Mouse (Mus musculus): ENCODE data around the gene Clptm1. TPM values are rescaled to one million over a fixed set of nuclear protein-coding genes. Genes with fewer than 3 reads are reported as not detected.
"Not testable (repeated sequence)": the region's sequence is repeated elsewhere in the genome, so short reads cannot be mapped to it uniquely, and the experiment has no call there.

Gene Clptm1
- total RNA-seq, 2 experiments from 2014 or later: 144 to 147 TPM

- DNase-seq (ENCODE audit: extremely low spot score in 1 of 2, low spot score in 2 of 2): no peak
- intact Hi-C loops (cut with DNase I): no loop called here
These were observed 36.7 kb downstream of the Clptm1 start for GRCm38 (mm10) chr7:19628192-19628535.

DNA sequence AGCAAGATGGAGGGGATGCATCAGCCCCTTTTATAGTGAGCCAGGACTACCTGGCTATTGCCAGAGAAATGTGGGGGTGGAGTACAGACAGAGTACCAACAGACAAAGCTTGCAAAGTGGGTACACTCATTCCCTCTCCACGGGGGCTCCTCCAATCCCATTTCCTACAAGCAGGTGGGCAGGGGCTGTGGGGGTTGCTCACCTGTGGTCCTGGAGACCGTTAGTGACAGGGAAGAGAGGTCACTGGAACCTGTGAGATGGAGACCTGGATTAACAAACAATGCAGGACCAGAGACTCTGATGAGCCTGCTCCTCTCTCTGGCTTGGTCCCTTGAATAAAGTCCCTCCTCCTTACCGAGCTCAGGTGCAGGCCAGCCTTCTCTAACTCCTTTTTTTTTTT, 37.1 kb downstream of the Clptm1 start:
- DNase-seq (ENCODE audit: extremely low spot score in 1 of 2, low spot score in 2 of 2): peak in 1 of 2 experiments; percentile 18
- intact Hi-C loops (cut with DNase I): no loop called here

DNA sequence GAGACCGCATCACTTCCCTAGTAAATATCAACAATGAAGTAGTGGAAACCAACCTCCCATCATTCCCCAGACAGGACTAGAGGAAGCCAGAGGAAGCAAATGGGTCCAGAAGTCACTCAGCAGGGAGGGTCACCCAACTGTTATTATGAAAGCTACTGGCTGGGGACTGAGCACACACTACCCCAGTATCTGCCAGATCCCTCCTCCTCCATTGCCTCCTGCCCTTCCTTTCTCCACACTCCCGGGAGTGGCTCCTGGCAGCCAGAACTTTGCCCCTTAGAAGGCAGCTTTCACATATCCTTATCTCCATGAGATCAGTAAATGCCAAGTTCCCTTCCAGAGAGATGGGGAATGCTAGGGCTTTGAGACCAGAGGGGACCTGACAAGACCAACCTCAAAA, 41.4 kb downstream of the Clptm1 start:
- no peak for DNase-seq (ENCODE audit: extremely low spot score in 1 of 2, low spot score in 2 of 2)
- intact Hi-C loops (cut with DNase I): no loop called here

DNA sequence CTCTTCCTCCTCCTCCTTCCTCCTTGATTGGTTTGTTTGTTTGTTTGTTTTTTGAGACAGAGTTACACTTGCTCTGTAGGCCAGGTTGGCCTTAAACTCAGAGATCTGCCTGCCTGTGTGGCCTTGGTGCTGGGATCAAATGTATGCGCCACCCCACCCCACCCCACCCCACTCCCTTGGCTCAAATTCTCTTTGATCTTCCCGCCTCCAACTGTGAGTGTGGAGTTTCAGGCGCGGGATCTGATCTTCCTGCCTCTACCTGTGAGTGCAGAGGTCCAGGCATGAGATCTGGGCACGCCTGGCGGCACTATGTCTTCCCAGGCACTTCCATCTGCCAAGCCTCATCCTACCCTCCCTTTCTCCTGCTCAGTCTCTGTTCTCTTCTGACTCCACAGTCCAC, 42.6 kb downstream of the Clptm1 start:
- no peak for DNase-seq (ENCODE audit: extremely low spot score in 1 of 2, low spot score in 2 of 2)
- intact Hi-C loops (cut with DNase I): no loop called here

GRCm38 (mm10) chr7:19620811-19621210, 44.0 kb downstream of the Clptm1 start:
- DNase-seq (ENCODE audit: extremely low spot score in 1 of 2, low spot score in 2 of 2): peak; percentile 30 to 48
- intact Hi-C loops (cut with DNase I): no loop called here

DNA sequence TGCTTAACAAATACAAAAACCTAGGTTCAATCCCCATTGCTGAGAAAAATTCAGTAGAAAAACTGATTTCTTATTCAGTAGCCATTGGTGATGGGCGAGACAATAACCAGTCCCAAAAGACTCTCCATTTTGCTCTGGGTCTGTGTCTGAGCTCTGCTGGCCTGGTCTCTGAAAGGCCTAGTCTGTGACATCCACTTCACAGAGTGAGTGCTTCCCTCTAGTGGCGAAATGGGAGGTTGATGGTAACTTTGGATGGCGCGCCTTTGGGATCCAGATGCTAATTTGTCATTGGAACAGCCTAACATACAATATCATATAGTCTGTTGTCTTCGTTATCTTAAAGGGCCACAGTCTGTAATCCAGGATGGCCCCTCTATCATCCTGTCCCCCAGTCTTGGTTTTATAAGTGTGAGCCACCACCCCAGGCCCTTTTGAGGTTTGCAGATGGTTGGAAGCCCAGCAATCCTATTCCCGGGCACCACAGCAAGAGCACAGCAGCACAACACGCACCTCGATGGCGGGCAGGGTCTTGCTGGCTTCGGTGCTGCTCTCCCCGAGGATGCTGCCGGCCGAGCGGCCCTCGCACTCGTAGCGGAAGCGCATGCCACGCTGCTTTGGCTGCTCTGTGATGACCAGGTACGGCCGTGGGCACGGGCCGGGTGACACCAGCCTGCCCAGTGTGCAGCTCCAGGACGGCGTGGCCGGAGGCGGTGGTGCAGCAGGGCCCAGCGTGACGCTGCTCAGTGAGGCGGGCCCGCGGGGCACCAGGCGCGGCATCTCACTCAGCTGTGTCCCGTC, 45.6 kb downstream of the Clptm1 start:
- DNase-seq (ENCODE audit: extremely low spot score in 1 of 2, low spot score in 2 of 2): peak; percentile 67 to 73
- intact Hi-C loops (cut with DNase I): no loop called here

GRCm38 (mm10) chr7:19615036-19615577, 49.7 kb downstream of the Clptm1 start:
- intact Hi-C loops (cut with DNase I): no loop called here
- no peak for DNase-seq (ENCODE audit: extremely low spot score in 1 of 2, low spot score in 2 of 2)

GRCm38 (mm10) chr7:19610969-19611368, 53.9 kb downstream of the Clptm1 start:
- intact Hi-C loops (cut with DNase I): no loop called here
- no peak for DNase-seq (ENCODE audit: extremely low spot score in 1 of 2, low spot score in 2 of 2)

DNA sequence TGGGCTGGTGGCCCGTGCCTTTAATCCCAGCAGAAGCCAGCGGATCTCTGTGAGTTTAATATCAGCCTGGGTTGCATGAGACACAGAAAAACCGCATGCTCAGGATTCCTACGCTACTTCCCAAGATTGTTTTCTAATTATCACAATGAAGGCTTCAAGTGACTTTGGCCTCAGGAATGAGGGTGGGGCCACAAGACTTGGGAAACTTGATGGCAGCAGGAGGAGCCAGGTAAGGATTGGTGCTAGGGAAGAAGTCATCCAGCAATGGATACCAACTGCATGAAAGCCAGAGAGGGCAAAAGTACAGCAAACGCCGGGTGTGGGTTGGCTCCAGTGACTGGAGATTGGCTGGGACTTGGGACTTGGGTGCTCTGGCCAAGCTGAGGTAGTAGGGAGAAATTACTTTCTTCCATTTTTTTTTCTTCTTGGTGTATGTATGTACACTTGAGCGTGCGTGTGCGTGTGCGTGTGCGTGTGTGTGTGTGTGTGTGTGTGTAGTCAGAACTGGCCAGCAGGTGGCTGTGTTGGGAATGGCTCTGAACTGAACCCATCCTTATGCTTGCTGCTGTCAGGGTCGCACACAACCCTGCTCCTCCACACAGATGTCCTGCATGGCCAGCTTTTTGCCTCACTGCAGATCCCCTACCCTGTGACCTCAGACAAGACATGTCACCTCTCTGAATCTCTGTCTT, 55.0 kb downstream of the Clptm1 start:
- intact Hi-C loops (cut with DNase I): no loop called here
- no peak for DNase-seq (ENCODE audit: extremely low spot score in 1 of 2, low spot score in 2 of 2)

GRCm38 (mm10) chr7:19607291-19607690, 57.5 kb downstream of the Clptm1 start:
- DNase-seq (ENCODE audit: extremely low spot score in 1 of 2, low spot score in 2 of 2): no peak
- intact Hi-C loops (cut with DNase I): no loop called here

DNA sequence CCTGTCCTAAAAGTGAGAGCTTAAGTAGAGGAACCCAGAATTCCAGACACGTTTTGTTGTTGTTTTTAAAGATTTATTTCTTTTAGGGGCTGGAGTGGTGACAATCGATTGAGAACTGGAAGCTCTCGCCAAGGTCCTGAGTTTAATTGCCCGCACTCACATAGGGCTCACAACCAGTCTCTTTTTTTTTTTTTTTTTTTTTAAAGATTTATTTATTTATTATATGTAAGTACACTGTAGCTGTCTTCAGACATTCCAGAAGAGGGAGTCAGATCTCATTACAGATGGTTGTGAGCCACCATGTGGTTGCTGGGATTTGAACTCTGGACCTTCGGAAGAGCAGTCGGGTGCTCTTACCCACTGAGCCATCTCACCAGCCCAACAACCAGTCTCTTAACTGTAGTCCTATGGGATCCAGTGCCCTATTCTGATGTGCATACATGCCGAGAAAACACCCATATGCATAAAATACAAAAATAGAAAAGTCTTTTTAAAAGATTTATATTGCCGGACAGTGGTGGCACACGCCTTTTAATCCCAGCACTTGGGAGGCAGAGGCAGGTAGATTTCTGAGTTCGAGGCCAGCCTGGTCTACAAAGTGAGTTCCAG, 60.1 kb downstream of the Clptm1 start:
- intact Hi-C loops (cut with DNase I); DNase-seq (ENCODE audit: extremely low spot score in 1 of 2, low spot score in 2 of 2): not testable (repeated sequence)

GRCm38 (mm10) chr7:19603849-19604605, 60.8 kb downstream of the Clptm1 start, which contains the start of gene Clasrp:
Clasrp (minus strand) TSS chr7:19604486.
- peak; percentile 93 to 97 for DNase-seq (ENCODE audit: extremely low spot score in 1 of 2, low spot score in 2 of 2)
- intact Hi-C loops (cut with DNase I): no loop called here

DNA sequence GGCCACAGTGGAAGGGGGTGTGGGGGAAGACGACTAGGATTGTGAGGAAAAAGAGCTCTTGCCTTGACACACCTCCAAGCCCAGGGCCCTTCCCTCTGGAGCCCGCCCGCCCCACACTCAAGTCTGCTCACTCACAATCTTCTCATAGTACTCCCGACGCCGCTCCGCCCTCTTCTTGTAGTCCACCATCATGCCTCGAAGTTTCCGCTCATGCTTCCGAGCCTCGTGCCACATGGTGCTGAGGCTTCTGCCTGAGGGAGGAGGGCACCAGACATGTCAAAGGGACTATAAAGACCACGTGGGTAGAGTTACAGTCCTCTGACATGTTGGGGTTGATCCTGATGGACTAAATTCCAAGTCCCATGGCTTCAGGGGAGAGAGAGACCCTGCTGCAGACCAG, 61.8 kb downstream of the Clptm1 start:
- DNase-seq (ENCODE audit: extremely low spot score in 1 of 2, low spot score in 2 of 2): no peak
- intact Hi-C loops (cut with DNase I): no loop called here

DNA sequence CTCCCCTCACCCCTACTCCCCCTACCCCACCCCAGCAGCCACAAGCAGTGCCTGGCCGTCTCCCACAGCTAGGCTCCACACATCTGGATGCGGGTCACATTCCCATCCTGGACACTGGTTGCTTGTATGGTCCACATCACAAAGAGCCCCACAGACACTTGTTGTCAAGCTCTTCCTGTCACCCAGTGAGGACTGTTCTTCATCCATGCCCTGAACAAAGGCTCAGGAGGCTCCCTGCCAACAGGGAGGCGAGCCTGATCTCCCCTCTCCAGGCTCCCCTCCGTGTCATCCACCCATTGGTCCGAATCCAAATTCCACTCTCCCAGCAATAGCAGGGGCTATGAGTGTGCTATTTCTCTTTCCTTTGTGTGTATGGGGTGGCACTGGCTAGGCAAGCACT, 64.3 kb downstream of the Clptm1 start:
- intact Hi-C loops (cut with DNase I): no loop called here
- DNase-seq (ENCODE audit: extremely low spot score in 1 of 2, low spot score in 2 of 2): peak in 1 of 2 experiments; percentile 58

- no peak for DNase-seq (ENCODE audit: extremely low spot score in 1 of 2, low spot score in 2 of 2)
- intact Hi-C loops (cut with DNase I): no loop called here
These were observed 71.6 kb downstream of the Clptm1 start for GRCm38 (mm10) chr7:19593061-19593730.

DNA sequence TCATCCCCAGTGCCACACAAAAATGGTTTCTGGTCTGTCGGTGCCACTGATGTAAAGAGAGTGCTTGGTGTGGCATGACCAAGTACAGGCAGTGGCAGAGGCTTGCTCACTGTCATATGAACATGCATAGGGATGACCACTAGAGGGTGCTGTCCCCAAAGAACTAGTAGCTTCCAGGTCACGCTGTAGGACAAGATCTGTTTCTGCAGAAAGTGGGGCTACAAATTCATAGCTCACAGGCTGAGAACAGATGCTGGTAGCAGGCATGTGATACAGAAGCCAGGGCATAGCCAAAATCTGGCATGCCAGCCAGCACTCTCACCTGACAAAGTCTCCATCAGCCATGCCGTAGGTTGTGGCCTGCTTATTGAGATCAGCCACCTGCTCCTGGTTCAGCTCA, 74.9 kb downstream of the Clptm1 start:
- DNase-seq (ENCODE audit: extremely low spot score in 1 of 2, low spot score in 2 of 2): peak; percentile 72 to 82
- intact Hi-C loops (cut with DNase I): no loop called here

DNA sequence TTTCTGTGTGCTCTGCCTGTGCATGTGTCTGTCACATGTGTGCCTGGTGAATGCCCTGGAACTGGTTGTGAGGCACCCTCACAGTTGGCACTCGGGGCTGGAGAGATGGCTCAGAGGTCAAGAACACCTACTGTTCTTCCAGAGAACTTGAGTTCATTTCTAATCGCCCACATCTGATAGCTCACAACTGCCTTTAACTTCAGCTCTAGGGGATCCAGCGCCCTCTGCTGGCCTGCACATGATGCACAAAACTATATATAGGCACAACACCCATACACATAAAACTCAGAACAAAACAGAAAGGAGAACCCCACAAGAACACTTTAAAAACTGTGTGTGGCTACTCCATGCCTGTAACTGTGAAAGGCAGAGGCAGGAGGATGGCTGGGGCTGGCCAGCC, 75.6 kb downstream of the Clptm1 start:
- peak in 1 of 2 experiments; percentile 68 for DNase-seq (ENCODE audit: extremely low spot score in 1 of 2, low spot score in 2 of 2)
- intact Hi-C loops (cut with DNase I): no loop called here

DNA sequence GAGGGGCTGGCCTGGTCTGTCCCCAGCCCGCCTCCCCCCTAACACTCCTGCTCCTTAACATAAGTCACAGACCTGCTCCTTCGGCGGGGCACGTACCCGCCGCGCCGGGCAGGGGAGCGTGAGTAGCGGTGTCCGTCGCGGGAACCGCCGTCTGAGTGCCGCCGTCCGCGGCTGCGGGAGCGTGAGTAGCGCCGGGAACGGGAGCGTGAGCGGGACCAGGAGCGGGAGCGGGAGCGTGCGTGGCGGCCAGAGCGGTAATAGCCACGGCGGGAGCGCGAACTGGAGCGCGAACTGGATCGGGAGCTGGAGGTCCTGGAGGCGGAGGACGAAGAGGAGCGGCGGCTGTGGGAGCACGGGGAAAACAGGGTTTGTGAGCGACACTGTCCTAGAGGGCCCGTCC, 78.6 kb downstream of the Clptm1 start:
- DNase-seq (ENCODE audit: extremely low spot score in 1 of 2, low spot score in 2 of 2): no peak
- intact Hi-C loops (cut with DNase I): no loop called here
